Mouse (Mus musculus) erythroblast, embryonic 14.5 days (primary cell): Measurements from ENCODE around the gene Gtpbp3.

Experiments used
- GATA1 ChIP-seq: IDR thresholded peaks from 2 replicates; pipeline ENCODE4 v1.6.1; 2012; ENCODE audit warnings: low read length, inconsistent platforms, mixed read lengths
- TAL1 ChIP-seq: IDR thresholded peaks from 3 replicates; pipeline ENCODE4 v1.6.1; 2012; ENCODE audit warnings: low read length, inconsistent platforms, mixed read lengths

DNA sequence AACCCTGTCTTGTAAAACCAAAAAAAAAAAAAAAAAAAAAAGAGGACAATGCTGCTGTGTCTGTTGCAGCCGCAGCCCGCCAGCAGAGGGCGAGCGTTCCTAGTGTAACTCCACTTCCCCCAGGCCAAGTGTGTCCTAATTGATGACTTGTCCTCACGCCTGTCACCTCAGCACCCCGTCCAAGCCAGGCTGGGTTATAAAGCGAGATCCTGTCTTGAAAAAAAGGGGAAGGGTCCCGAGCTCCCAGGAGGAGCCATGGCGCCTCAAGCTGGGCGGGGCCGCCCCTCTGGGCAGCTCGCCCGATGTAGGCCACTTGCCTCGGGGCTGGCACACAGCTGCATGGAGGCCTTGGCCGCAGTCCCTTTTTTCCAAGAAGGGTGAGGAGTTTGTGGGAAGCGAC, 7.1 kb downstream of the Gtpbp3 start:
- TF ChIP-seq TAL1, result no peak
- TF ChIP-seq GATA1, result no peak
